Comparison of ENCODE assay signal across 8 mouse cellular contexts in genomic region chr11:116532262-116532809, GRCm38 (mm10). TPM values are rescaled to one million over a fixed set of nuclear protein-coding genes. Genes with fewer than 3 reads are reported as not detected.
DNase-seq lines count a peak whose midpoint lies in the region; ATAC-seq and TF ChIP-seq lines count a peak whose summit lies in the region.

No protein-coding gene starts in this region.

- TF ChIP-seq EP300 in CH12.LX (IDR thresholded peaks at IDR 0.05; ENCODE audit: low read length), result no peak

- TF ChIP-seq POLR2A in CH12.LX (IDR thresholded peaks at IDR 0.05; ENCODE audit: low read depth, low read length), result no peak

- no peak for TF ChIP-seq CTCF in CH12.LX (conservative IDR thresholded peaks at IDR 0.05 in 1 of 2, IDR thresholded peaks at IDR 0.05 in 1 of 2; ENCODE audit: low read depth in 2 of 2, low read length in 2 of 2)
- TF ChIP-seq CTCF in kidney, postnatal 0 days (IDR thresholded peaks at IDR 0.05; ENCODE audit: low read depth), result no peak

- H3K9ac ChIP-seq in CH12.LX (ENCODE audit: insufficient read depth, low read depth), result no peak overlapping the region
- peak overlapping the region; percentile 58 for H3K9ac ChIP-seq in kidney, postnatal 0 days (ENCODE audit: low read depth, low read length)
- peak overlapping the region; percentile 78 for H3K9ac ChIP-seq in stomach, embryonic 16.5 days (ENCODE audit: low read length)

- dilution Hi-C loops in CH12.LX (cut with MboI; ENCODE audit: extremely low pct_ligation_motif_present, extremely low pct_unique_long_range_greater_than_20kb, low sequenced_read_pairs), result no loop called here

- H3K4me1 ChIP-seq in CH12.LX (ENCODE audit: control insufficient read depth in 1 of 2, insufficient read depth in 2 of 2), result peaks cover 5 to 32% of the 10 kb centered on the region in 2 experiments
- peaks cover 33% of the 10 kb centered on the region for H3K4me1 ChIP-seq in kidney, postnatal 0 days (replicated peaks; ENCODE audit: insufficient read depth, low read length)
- H3K4me1 ChIP-seq in stomach, embryonic 16.5 days (ENCODE audit: control insufficient read depth, insufficient read depth, low read length), result peaks cover 35% of the 10 kb centered on the region

- TF ChIP-seq RAD21 in CH12.LX (IDR thresholded peaks at IDR 0.05; ENCODE audit: low read depth, low read length), result no peak

- WGBS in kidney, postnatal 0 days, result 1% methylated on average over 30 of the region's 30 CpGs
- under 1% methylated on average over 30 of the region's 30 CpGs for WGBS in stomach, embryonic 16.5 days

- H3K4me2 ChIP-seq in CH12.LX (ENCODE audit: insufficient read depth, low read depth, poor library complexity, severe bottlenecking), result peak overlapping the region; percentile 89
- peak overlapping the region; percentile 98 for H3K4me2 ChIP-seq in kidney, postnatal 0 days (ENCODE audit: low read length)
- H3K4me2 ChIP-seq in stomach, embryonic 16.5 days (ENCODE audit: low read depth, low read length), result peak overlapping the region; percentile 97

- peaks cover 58% of the 10 kb centered on the region for H3K27me3 ChIP-seq in CH12.LX (replicated peaks)
- H3K27me3 ChIP-seq in kidney, postnatal 0 days (ENCODE audit: insufficient read depth, low read length), result no peaks in the 10 kb centered on the region
- peaks cover 9% of the 10 kb centered on the region for H3K27me3 ChIP-seq in stomach, embryonic 16.5 days (ENCODE audit: control insufficient read depth, insufficient read depth, low read length)

- DNase-seq in CH12.LX (ENCODE audit: extremely low read depth), result no peak
- DNase-seq in R1 (ENCODE audit: low read depth, low spot score), result peak; percentile 69
- peak; percentile 22 for DNase-seq in heart, adult 8-10 months (ENCODE audit: low spot score)
- no peak for DNase-seq in kidney, postnatal 0 days (ENCODE audit: low spot score)
- DNase-seq in lung, postnatal 4 days, result peak; percentile 48 to 60
- no peak for DNase-seq in thymus, postnatal 36 days
- no peak for DNase-seq in layer of hippocampus, adult 9-11 months

- H3K79me2 ChIP-seq in CH12.LX (replicated peaks; ENCODE audit: control insufficient read depth, extremely low read depth, insufficient read depth, poor library complexity, severe bottlenecking), result no peaks in the 10 kb centered on the region

- peaks cover under 1 to 16% of the 10 kb centered on the region in 2 experiments for H3K36me3 ChIP-seq in CH12.LX (replicated peaks in 1 of 2; ENCODE audit: control insufficient read depth in 1 of 2, insufficient read depth in 1 of 2, low read length in 1 of 2)
- no peaks in the 10 kb centered on the region for H3K36me3 ChIP-seq in kidney, postnatal 0 days (ENCODE audit: insufficient read depth, low read length)
- H3K36me3 ChIP-seq in stomach, embryonic 16.5 days (ENCODE audit: control insufficient read depth, insufficient read depth, low read length), result no peaks in the 10 kb centered on the region

- H3K4me3 ChIP-seq in CH12.LX (replicated peaks in 1 of 3; ENCODE audit: low read depth in 2 of 3, low read length in 2 of 3, poor library complexity in 1 of 3), result peak overlapping the region; percentile 12 to 61 (median 43)
- H3K4me3 ChIP-seq in kidney, postnatal 0 days (replicated peaks; ENCODE audit: low read depth, low read length), result peak overlapping the region; percentile 53
- peak overlapping the region; percentile 65 for H3K4me3 ChIP-seq in stomach, embryonic 16.5 days (replicated peaks; ENCODE audit: low read length)

- in situ Hi-C loops in CH12.LX (cut with MboI; ENCODE audit: low pct_ligation_motif_present, low pct_unique_long_range_greater_than_20kb, low sequenced_read_pairs), result loop anchor here (5.0 to 10.0 kb wide), 2 partner anchors 35 to 208 kb away; no protein-coding TSS in a partner anchor

- H3K27ac ChIP-seq in CH12.LX (ENCODE audit: insufficient read depth, low read depth), result no peak overlapping the region
- 0 out of 2 replicates have a peak overlapping the region, but pooled peaks have one; percentile 6 for H3K27ac ChIP-seq in kidney, postnatal 0 days
- peak overlapping the region; percentile 74 for H3K27ac ChIP-seq in stomach, embryonic 16.5 days (ENCODE audit: low read length)

- ATAC-seq in kidney, postnatal 0 days (replicated peaks; ENCODE audit: low FRiP score, low read depth), result no peak
- ATAC-seq in stomach, embryonic 16.5 days (ENCODE audit: insufficient read depth, low FRiP score), result no peak; the same call in 1 of the 2 replicates

- no peaks in the 10 kb centered on the region for H3K9me3 ChIP-seq in CH12.LX (replicated peaks; ENCODE audit: low read length)
- H3K9me3 ChIP-seq in kidney, postnatal 0 days (replicated peaks; ENCODE audit: low read length), result no peaks in the 10 kb centered on the region
- no peaks in the 10 kb centered on the region for H3K9me3 ChIP-seq in stomach, embryonic 16.5 days (replicated peaks; ENCODE audit: control insufficient read depth, low read length)

TF ChIP-seq in CH12.LX, 34 proteins besides CTCF, POLR2A, EP300 and RAD21:
- TF ChIP-seq MAX (IDR thresholded peaks at IDR 0.05; ENCODE audit: low read length) (peak; percentile 22; the same call in 1 of the 2 replicates), ELF1 (IDR thresholded peaks at IDR 0.05; ENCODE audit: low read depth, low read length) (no peak), BHLHE40 (IDR thresholded peaks at IDR 0.05; ENCODE audit: low read depth, low read length) (peak; percentile 73), USF1 (IDR thresholded peaks at IDR 0.05; ENCODE audit: low read depth, low read length) (no peak)

RNA-seq across cellular contexts. Expression of gene Sphk1, which starts 1.6 kb away (rescaled TPM):
- total RNA-seq in CH12.LX (2012; rRNA removed) (0.84 and 2.1 TPM in 2 replicates), CH12.LX (2014; rRNA removed) (0.20 and 0.89 TPM in 2 replicates)
- 0.26 and 0.50 TPM in 2 replicates for polyA plus RNA-seq in CH12.LX (2012; ENCODE audit: insufficient read length, low read depth)
- 1 to 10 TPM in 1 of 4 experiments, under 1 TPM in 3; 0.57 to 1.3 (median 0.98) TPM for total RNA-seq in heart, adult 8-10 months (2022)
- 8.0 and 9.0 TPM in 2 replicates for polyA plus RNA-seq in kidney, postnatal 0 days (2015; fragmentation: Nextera tagmentation; extraction: Ambion mirVana)
- polyA plus RNA-seq in stomach, embryonic 16.5 days (2015; fragmentation: Nextera tagmentation; extraction: Ambion mirVana), result 12.4 and 15.3 TPM in 2 replicates

RNA-seq across cellular contexts. Expression of gene Prpsap1, which starts 38.3 kb away (rescaled TPM):
- total RNA-seq in CH12.LX (2012; rRNA removed) (114 and 118 TPM in 2 replicates), CH12.LX (2014; rRNA removed) (79.8 and 93.5 TPM in 2 replicates)
- 112 and 114 TPM in 2 replicates for polyA plus RNA-seq in CH12.LX (2012; ENCODE audit: insufficient read length, low read depth)
- 10 to 100 TPM; 24.5 to 29.9 (median 26.0) TPM for total RNA-seq in heart, adult 8-10 months (2022)
- 150 and 167 TPM in 2 replicates for polyA plus RNA-seq in kidney, postnatal 0 days (2015; fragmentation: Nextera tagmentation; extraction: Ambion mirVana)
- polyA plus RNA-seq in stomach, embryonic 16.5 days (2015; fragmentation: Nextera tagmentation; extraction: Ambion mirVana), result 190 and 195 TPM in 2 replicates

RNA-seq across cellular contexts. Expression of gene Ube2o, which starts 48.9 kb away (rescaled TPM):
- total RNA-seq in CH12.LX (2012; rRNA removed) (37.6 and 42.8 TPM in 2 replicates), CH12.LX (2014; rRNA removed) (12.6 and 12.7 TPM in 2 replicates)
- 50.5 and 61.7 TPM in 2 replicates for polyA plus RNA-seq in CH12.LX (2012; ENCODE audit: insufficient read length, low read depth)
- 10 to 100 TPM; 27.4 to 33.1 (median 29.8) TPM for total RNA-seq in heart, adult 8-10 months (2022)
- polyA plus RNA-seq in kidney, postnatal 0 days (2015; fragmentation: Nextera tagmentation; extraction: Ambion mirVana), result 8.6 and 8.9 TPM in 2 replicates
- 4.8 and 5.1 TPM in 2 replicates for polyA plus RNA-seq in stomach, embryonic 16.5 days (2015; fragmentation: Nextera tagmentation; extraction: Ambion mirVana)

RNA-seq across cellular contexts. Expression of gene Aanat, which starts 53.9 kb away (rescaled TPM):
- total RNA-seq in CH12.LX (2012; rRNA removed) (not detected in 2 replicates), CH12.LX (2014; rRNA removed) (not detected in 2 replicates)
- not detected in 2 replicates for polyA plus RNA-seq in CH12.LX (2012; ENCODE audit: insufficient read length, low read depth)
- total RNA-seq in heart, adult 8-10 months (2022), result not detected
- polyA plus RNA-seq in kidney, postnatal 0 days (2015; fragmentation: Nextera tagmentation; extraction: Ambion mirVana), result not detected in 2 replicates
- polyA plus RNA-seq in stomach, embryonic 16.5 days (2015; fragmentation: Nextera tagmentation; extraction: Ambion mirVana), result not detected in 2 replicates

Comparison
In these comparisons a context has a peak if more than half of its experiments do, and no peak if none do; other contexts are left out.
1. DNase-seq: peak in R1 (single experiment), heart, adult 8-10 months (single experiment) and lung, postnatal 4 days (2 of 2); none in CH12.LX (single experiment), kidney, postnatal 0 days (single experiment), thymus, postnatal 36 days (0 of 2) and layer of hippocampus, adult 9-11 months (single experiment).
2. Peak in every context shown above with its lines, with median percentiles within 50 percentile points of each other: H3K4me2 ChIP-seq and H3K4me3 ChIP-seq.